Mouse (Mus musculus) ovary, postnatal 14 days (tissue): Measurements from ENCODE around the gene Pld4.

Experiments used
- DNase-seq: peaks from one replicate; pipeline ENCODE4 v3.0.0; 2022; ENCODE audit warnings: low spot score

Pld4 gene

GRCm38 (mm10) chr12:112760154-112760926 lies at the start of gene Pld4:
Pld4 (plus strand) TSS chr12:112760655.
- no peak for DNase-seq

- DNase-seq: peak; percentile 34
These were observed 46.5 kb upstream of the Pld4 start for GRCm38 (mm10) chr12:112713984-112714383.

- peak; percentile 46 for DNase-seq
These were observed 43.3 kb upstream of the Pld4 start for GRCm38 (mm10) chr12:112717140-112717539.

- DNase-seq: no peak
These were observed 41.5 kb upstream of the Pld4 start for GRCm38 (mm10) chr12:112718995-112719394.

- DNase-seq: no peak
These were observed 40.2 kb upstream of the Pld4 start, which contains the start of gene Cep170b for GRCm38 (mm10) chr12:112720216-112720615. Cep170b (plus strand) TSS chr12:112720455.

GRCm38 (mm10) chr12:112720890-112721423 lies 39.5 kb upstream of the Pld4 start:
- DNase-seq: no peak

- DNase-seq: peak; percentile 48
These were observed 38.8 kb upstream of the Pld4 start for GRCm38 (mm10) chr12:112721424-112722239.

- peak; percentile 46 for DNase-seq
These were observed 38.0 kb upstream of the Pld4 start for GRCm38 (mm10) chr12:112722240-112723027.

- no peak for DNase-seq
These were observed 37.5 kb upstream of the Pld4 start for GRCm38 (mm10) chr12:112723028-112723330.

- no peak for DNase-seq
These were observed 37.0 kb upstream of the Pld4 start for GRCm38 (mm10) chr12:112723445-112723844.

GRCm38 (mm10) chr12:112724077-112724805 lies 36.2 kb upstream of the Pld4 start:
- peak; percentile 65 for DNase-seq

- no peak for DNase-seq
These were observed 32.7 kb upstream of the Pld4 start for GRCm38 (mm10) chr12:112727801-112728200.

GRCm38 (mm10) chr12:112730808-112731207 lies 29.6 kb upstream of the Pld4 start:
- no peak for DNase-seq

GRCm38 (mm10) chr12:112732591-112732990 lies 27.9 kb upstream of the Pld4 start:
- DNase-seq: no peak

- no peak for DNase-seq
These were observed 26.2 kb upstream of the Pld4 start for GRCm38 (mm10) chr12:112734108-112734820.

- no peak for DNase-seq
These were observed 25.4 kb upstream of the Pld4 start for GRCm38 (mm10) chr12:112734881-112735655.

GRCm38 (mm10) chr12:112735896-112736635 lies 24.4 kb upstream of the Pld4 start:
- DNase-seq: no peak

GRCm38 (mm10) chr12:112736636-112736925 lies 23.9 kb upstream of the Pld4 start:
- no peak for DNase-seq

- no peak for DNase-seq
These were observed 23.4 kb upstream of the Pld4 start for GRCm38 (mm10) chr12:112737081-112737480.

GRCm38 (mm10) chr12:112737761-112738160 lies 22.7 kb upstream of the Pld4 start:
- DNase-seq: no peak
